Mouse (Mus musculus): ENCODE data around the gene Ift20.
"Not testable (repeated sequence)": the region's sequence is repeated elsewhere in the genome, so short reads cannot be mapped to it uniquely, and the experiment has no call there.

The Ift20 gene

DNA sequence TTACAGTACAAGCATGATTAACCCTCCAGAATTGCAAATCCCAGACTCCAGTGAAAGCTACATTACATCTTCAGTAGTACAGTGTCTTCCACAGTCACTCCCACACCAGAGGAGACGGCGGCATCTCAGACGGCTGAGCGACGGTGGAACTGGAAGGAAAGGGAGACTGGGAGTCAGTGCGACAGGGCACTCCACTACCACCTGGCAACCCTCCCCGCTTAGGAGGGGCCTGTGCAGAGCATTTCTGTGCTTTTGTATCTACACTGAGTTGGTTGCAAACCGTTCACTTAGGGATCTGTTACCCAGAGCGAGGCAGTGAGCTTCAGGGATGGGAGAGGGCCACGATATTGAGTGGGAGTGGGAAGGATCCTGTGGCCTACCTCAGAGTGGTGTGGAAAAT, 32.7 kb downstream of the Ift20 start:
- DNase-seq: no peak

DNA sequence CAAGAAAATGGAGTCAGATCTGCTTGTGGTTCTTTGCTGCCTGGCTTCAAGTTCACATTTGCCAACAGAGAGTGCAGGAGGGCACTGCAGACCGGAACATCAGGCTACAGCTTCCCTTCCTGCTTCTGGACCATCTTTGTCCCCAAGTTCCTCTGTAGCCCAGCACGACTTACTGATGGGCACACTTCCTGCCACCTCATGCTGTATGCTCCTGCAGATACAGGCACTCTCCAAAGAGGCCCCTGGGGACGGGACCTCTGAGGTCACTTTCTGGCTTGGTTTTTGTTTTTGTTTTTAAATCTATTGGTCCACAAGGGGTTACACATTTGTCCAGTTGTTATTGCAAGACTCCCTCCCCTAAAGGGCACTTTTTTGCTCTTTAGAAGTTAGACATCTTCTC, 33.6 kb downstream of the Ift20 start:
- DNase-seq: no peak

- DNase-seq: no peak
Observed at GRCm38 (mm10) chr11:78571441-78571840, 35.3 kb downstream of the Ift20 start.

GRCm38 (mm10) chr11:78571854-78572253, 35.7 kb downstream of the Ift20 start:
- no peak for DNase-seq

DNA sequence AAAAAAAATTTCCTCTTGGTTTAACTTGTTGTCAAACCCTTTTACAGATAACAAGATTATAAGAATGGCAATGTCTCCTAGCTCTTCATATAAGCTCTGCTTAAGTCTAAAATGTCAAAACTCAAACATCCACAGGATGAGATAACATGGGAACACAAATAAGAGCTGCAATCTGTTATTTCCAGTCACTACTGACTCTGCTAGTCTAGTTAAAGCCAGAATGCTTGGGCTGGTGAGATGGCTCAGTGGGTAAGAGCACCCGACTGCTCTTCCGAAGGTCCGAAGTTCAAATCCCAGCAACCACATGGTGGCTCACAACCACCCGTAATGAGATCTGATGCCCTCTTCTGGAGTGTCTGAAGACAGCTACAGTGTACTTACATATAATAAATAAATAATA, 37.9 kb downstream of the Ift20 start:
- DNase-seq: not testable (repeated sequence)

GRCm38 (mm10) chr11:78574536-78574935, 38.4 kb downstream of the Ift20 start:
- no peak for DNase-seq

DNA sequence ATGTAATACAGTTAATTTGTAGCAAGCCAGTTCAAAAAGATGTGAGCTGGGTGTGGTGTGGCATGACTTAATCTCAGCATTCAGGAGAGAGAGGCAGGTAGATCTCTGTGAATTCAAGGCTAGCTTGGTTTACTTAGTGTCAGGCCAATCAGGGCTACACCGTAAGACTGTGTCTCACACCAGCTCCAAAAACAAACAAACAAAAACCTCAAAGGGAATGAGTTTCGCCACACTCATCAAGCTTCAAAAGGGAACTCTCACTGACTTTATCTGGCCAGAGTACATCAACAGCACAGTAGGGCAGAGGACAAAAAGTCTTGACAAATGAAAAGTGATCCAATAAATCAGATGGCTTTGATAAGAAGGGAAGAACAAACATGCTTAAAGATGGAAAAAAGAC, 38.8 kb downstream of the Ift20 start:
- DNase-seq: no peak

GRCm38 (mm10) chr11:78582848-78583247, 46.7 kb downstream of the Ift20 start:
- DNase-seq: no peak

GRCm38 (mm10) chr11:78586099-78586498, 49.9 kb downstream of the Ift20 start:
- no peak for DNase-seq

GRCm38 (mm10) chr11:78587677-78588076, 51.5 kb downstream of the Ift20 start:
- not testable (repeated sequence) for DNase-seq
